Comparison of ENCODE assay signal across 27 mouse cellular contexts in the genomic region with DNA sequence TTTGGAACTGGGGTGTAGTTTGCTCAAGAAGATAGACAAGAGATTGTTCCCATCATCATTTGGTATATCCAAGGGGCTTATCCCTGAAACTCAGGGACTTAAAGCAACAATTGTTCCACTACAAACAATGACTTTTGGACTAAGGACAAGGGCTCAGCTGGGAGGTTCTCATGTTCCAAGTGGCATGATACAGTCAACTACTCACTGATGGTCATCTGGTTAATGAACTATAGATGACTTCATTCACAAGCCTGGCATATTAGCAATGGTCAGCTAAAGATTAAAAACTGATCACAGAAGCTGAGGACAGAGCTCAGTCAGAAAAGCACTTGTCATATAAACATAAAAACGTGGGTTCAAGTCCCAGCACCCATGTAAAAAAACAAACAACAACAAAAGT. TPM values are rescaled to one million over a fixed set of nuclear protein-coding genes. Genes with fewer than 3 reads are reported as not detected.
"Had no signal": no experiment of that assay in that cellular context is flagged by ENCODE, and none has a peak within 500 bp of the region (broad histone marks: within the 10 kb centered on the region; RNA-seq: fewer than 3 reads in every experiment).

No protein-coding gene starts in this region.

- H3K9me3 ChIP-seq: lung, embryonic 15.5 days; megakaryocyte, embryonic 14.5 days; midbrain, embryonic 10.5 days; midbrain, embryonic 12.5 days; neural tube, embryonic 13.5 days; neural tube, embryonic 15.5 days had no signal

- H3K9ac ChIP-seq: lung, embryonic 15.5 days; midbrain, embryonic 12.5 days; neural tube, embryonic 13.5 days; neural tube, embryonic 15.5 days had no signal

- DNase-seq: lung, adult 2 months; lung, postnatal 14 days; lung, postnatal 36 days; midbrain, embryonic 14.5 days; retina, postnatal 1 day; right cerebral cortex, adult 18-20 months; right cerebral cortex, postnatal 25 days; right cerebral cortex, postnatal 4 days; spleen, adult 18-20 months; thymus, adult 18-20 months; thymus, postnatal 14 days; thymus, postnatal 36 days had no signal

- H3K36me3 ChIP-seq: lung, embryonic 15.5 days; midbrain, embryonic 10.5 days; midbrain, embryonic 12.5 days; neural tube, embryonic 13.5 days; neural tube, embryonic 15.5 days had no signal

- H3K27me3 ChIP-seq: lung, embryonic 15.5 days; megakaryocyte, embryonic 14.5 days; midbrain, embryonic 12.5 days; neural tube, embryonic 13.5 days; neural tube, embryonic 15.5 days had no signal

- ATAC-seq: lung, postnatal 0 days; midbrain, embryonic 16.5 days had no signal

- H3K4me3 ChIP-seq: lung, embryonic 15.5 days; megakaryocyte, embryonic 14.5 days; midbrain, embryonic 10.5 days; midbrain, embryonic 12.5 days; myocyte; neural tube, embryonic 13.5 days; neural tube, embryonic 15.5 days had no signal

- H3K4me2 ChIP-seq: lung, embryonic 15.5 days; midbrain, embryonic 12.5 days; neural tube, embryonic 13.5 days; neural tube, embryonic 15.5 days had no signal

- H3K27ac ChIP-seq: lung, embryonic 15.5 days; macrophage; midbrain, embryonic 10.5 days; midbrain, embryonic 12.5 days; neural tube, embryonic 13.5 days; neural tube, embryonic 15.5 days had no signal

- H3K4me1 ChIP-seq: lung, embryonic 15.5 days; megakaryocyte, embryonic 14.5 days; midbrain, embryonic 12.5 days; neural tube, embryonic 13.5 days; neural tube, embryonic 15.5 days had no signal

RNA-seq across cellular contexts. Expression of gene Slc22a22, which starts 44.7 kb away (rescaled TPM):
- polyA plus RNA-seq: lung, embryonic 15.5 days; lung, postnatal 0 days; macrophage; midbrain, embryonic 10.5 days; midbrain, embryonic 12.5 days; midbrain, embryonic 14.5 days; midbrain, embryonic 16.5 days; myocyte; neural tube, embryonic 11.5 days; neural tube, embryonic 13.5 days; neural tube, embryonic 15.5 days; small intestine, adult 2 months; stomach, embryonic 14.5 days; stomach, embryonic 16.5 days; thymus, postnatal 0 days had no signal
